Mouse (Mus musculus) stomach, embryonic 15.5 days (tissue): ENCODE data around the gene Aldh18a1. TPM values are rescaled to one million over a fixed set of nuclear protein-coding genes. Genes with fewer than 3 reads are reported as not detected.
A peak's percentile ranks its signal among the peaks of the same experiment; 100 is the strongest.
"Not testable (repeated sequence)": the region's sequence is repeated elsewhere in the genome, so short reads cannot be mapped to it uniquely, and the experiment has no call there.

Experiments
- ATAC-seq: fragments of 200-750 bp; cut with Nextera tagmentation; 2 replicates; pipeline ENCODE4 v1.8.0; 2017; ENCODE audit warnings: low read depth, moderate number of reproducible peaks, moderate TSS enrichment; ENCODE audit not compliant: insufficient read depth, low FRiP score
- H3K27ac ChIP-seq: fragments of 300-500 bp; sonication (generic); 2 replicates; pipeline ENCODE4 v1.5.1; 2015; ENCODE audit warnings: mild to moderate bottlenecking, inconsistent platforms
- H3K27me3 ChIP-seq: fragments of 300-500 bp; sonication (generic); replicated peaks from 2 replicates; pipeline ENCODE4 v1.6.1; 2015; ENCODE audit warnings: inconsistent platforms
- H3K36me3 ChIP-seq: fragments of 300-500 bp; sonication (generic); 2 replicates; pipeline ENCODE4 v1.6.1; 2015; ENCODE audit warnings: inconsistent platforms
- H3K4me1 ChIP-seq: fragments of 300-500 bp; sonication (generic); 2 replicates; pipeline ENCODE4 v1.6.1; 2015; ENCODE audit warnings: inconsistent platforms
- H3K4me2 ChIP-seq: fragments of 300-500 bp; sonication (generic); 2 replicates; pipeline ENCODE4 v1.6.1; 2015; ENCODE audit warnings: mild to moderate bottlenecking, inconsistent platforms
- H3K4me3 ChIP-seq: fragments of 300-500 bp; sonication (generic); replicated peaks from 2 replicates; pipeline ENCODE4 v1.5.1; 2015; ENCODE audit warnings: inconsistent platforms
- H3K9ac ChIP-seq: fragments of 300-500 bp; sonication (generic); 2 replicates; pipeline ENCODE4 v1.6.1; 2015; ENCODE audit warnings: inconsistent platforms
- H3K9me3 ChIP-seq: fragments of 300-500 bp; sonication (generic); 2 replicates; pipeline ENCODE4 v1.6.1; 2016; ENCODE audit warnings: inconsistent platforms
- WGBS: fragments of 180-500 bp; shearing (Covaris S2); methylation state at CpG from one replicate; pipeline ENCODE4 v1.1.7; 2015; 5-methylcytosine and 5-hydroxymethylcytosine counted together
- polyA plus RNA-seq: library from polyadenylated mRNA; unstranded; fragments of >200 nt; fragmentation: Nextera tagmentation; extraction: Ambion mirVana; gene quantifications from 2 replicates; pipeline ENCODE4 v1.2.1, GENCODE M21; 2015

Gene Aldh18a1
- 99.9 and 120 TPM in 2 replicates for polyA plus RNA-seq

- H3K27ac ChIP-seq: peak within 1 kb of the TSS; percentile 77
- 0 out of 2 replicates have a peak, but pooled peaks cover 3% of the 10 kb centered on the region for H3K4me1 ChIP-seq
- H3K27me3 ChIP-seq: no peaks in the 10 kb centered on the region
- peak; percentile 93 for ATAC-seq
- H3K9me3 ChIP-seq: no peaks in the 10 kb centered on the region
- H3K4me3 ChIP-seq: peak within 1 kb of the TSS; percentile 74
- H3K4me2 ChIP-seq: peak within 1 kb of the TSS; percentile 78
- H3K36me3 ChIP-seq: no peaks in the 10 kb centered on the region
- peak within 1 kb of the TSS; percentile 52 for H3K9ac ChIP-seq
- WGBS: under 1% methylated on average over 34 of the region's 34 CpGs
Observed at GRCm38 (mm10) chr19:40588293-40588654, at the start of gene Aldh18a1. TSS of gene Aldh18a1 (minus strand) at chr19:40588463.

DNA sequence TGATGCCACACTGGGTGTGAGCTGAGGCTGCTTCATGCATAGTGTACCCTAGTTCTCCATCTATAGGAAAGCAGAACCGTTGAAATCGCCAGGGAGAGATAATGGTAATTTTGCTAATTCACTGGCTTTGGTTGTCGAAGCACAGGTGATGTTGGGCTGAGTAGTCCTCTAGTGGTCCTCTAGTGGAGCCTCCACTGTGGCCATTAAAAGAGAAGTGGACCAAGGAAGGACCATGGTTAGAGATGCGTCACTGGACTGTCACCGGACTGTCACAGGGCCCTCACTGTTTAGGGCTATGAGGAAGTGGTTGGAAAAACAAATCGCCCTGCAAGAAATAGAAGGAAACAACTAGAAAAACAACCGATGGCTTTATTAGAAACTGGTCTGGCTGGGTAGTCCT lies 49.3 kb upstream of the Aldh18a1 start:
- no peaks in the 10 kb centered on the region for H3K36me3 ChIP-seq
- ATAC-seq: no peak
- H3K4me1 ChIP-seq: no peaks in the 10 kb centered on the region
- no peak overlapping the region for H3K9ac ChIP-seq
- H3K9me3 ChIP-seq: no peaks in the 10 kb centered on the region
- 74% methylated on average over 7 of the region's 7 CpGs for WGBS
- no peak overlapping the region for H3K4me2 ChIP-seq
- H3K27ac ChIP-seq: peak overlapping the region; percentile 40
- H3K4me3 ChIP-seq: no peak overlapping the region
- H3K27me3 ChIP-seq: no peaks in the 10 kb centered on the region

DNA sequence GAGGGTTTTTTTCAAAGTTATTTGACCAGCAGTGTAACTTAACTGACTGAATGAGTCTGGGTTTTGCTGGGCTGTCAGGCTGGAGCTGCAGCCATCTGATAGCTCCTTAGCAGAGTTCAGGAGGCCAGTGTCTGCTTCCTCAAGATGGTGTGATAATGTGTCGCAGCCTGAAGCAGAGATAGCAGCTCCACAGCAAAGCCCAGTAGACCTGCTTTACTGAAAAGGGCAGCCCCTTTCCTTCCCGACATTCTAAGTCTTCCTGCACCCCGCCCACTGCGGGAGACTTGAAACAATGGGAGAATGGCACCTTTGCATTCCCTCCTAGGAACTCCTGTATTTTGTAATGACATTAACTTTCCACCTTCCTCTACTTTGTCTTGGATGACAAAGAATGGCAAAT lies 48.8 kb upstream of the Aldh18a1 start:
- Histone ChIP-seq H3K27ac (0 out of 2 replicates have a peak overlapping the region, but pooled peaks have one; percentile 40), H3K27me3 (no peaks in the 10 kb centered on the region), H3K4me3 (no peak overlapping the region), H3K9me3 (no peaks in the 10 kb centered on the region), H3K4me1 (no peaks in the 10 kb centered on the region), H3K9ac (no peak overlapping the region), H3K36me3 (no peaks in the 10 kb centered on the region), H3K4me2 (no peak overlapping the region)
- no peak for ATAC-seq
- WGBS: 40% methylated on average over 4 of the region's 4 CpGs

- Histone ChIP-seq H3K4me1 (no peaks in the 10 kb centered on the region), H3K27ac (no peak overlapping the region), H3K9me3 (no peaks in the 10 kb centered on the region), H3K9ac (no peak overlapping the region), H3K27me3 (no peaks in the 10 kb centered on the region), H3K36me3 (no peaks in the 10 kb centered on the region), H3K4me3 (no peak overlapping the region), H3K4me2 (no peak overlapping the region)
- 65% methylated on average over 1 of the region's 1 CpGs for WGBS
- no peak for ATAC-seq
Observed at GRCm38 (mm10) chr19:40633144-40633543, 44.9 kb upstream of the Aldh18a1 start.

DNA sequence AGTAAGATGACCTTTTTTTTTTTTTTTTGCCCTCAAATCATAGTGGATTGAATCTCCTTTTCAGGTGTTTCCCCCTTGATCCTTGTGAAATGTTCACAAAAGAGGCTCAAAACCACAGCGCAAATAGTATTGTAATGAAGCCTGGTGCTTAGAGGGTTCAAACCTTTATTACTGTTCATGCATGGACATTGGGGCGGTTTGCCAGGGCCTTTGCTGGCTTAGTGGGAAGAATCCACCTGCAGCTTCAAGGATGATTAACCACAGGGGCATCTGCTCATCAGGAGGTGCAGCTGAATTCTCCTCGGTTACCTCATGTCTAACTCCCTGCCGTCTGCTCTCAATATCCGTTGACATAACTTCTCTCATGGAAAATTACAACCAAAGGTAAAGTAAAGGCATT lies 44.4 kb upstream of the Aldh18a1 start:
- Histone ChIP-seq H3K27me3 (no peaks in the 10 kb centered on the region), H3K9ac (no peak overlapping the region)
- WGBS: 72% methylated on average over 5 of the region's 5 CpGs

GRCm38 (mm10) chr19:40632193-40632592 lies 43.9 kb upstream of the Aldh18a1 start:
- Histone ChIP-seq H3K27me3 (no peaks in the 10 kb centered on the region), H3K27ac (no peak overlapping the region), H3K4me2 (no peak overlapping the region), H3K4me1 (no peaks in the 10 kb centered on the region), H3K9ac (no peak overlapping the region), H3K36me3 (no peaks in the 10 kb centered on the region), H3K4me3 (no peak overlapping the region), H3K9me3 (no peaks in the 10 kb centered on the region)
- no peak for ATAC-seq
- WGBS: 30% methylated on average over 3 of the region's 3 CpGs

More for the DNA sequence above, 44.4 kb upstream of the Aldh18a1 start:
- Histone ChIP-seq H3K27ac (no peak overlapping the region), H3K4me2 (no peak overlapping the region), H3K9me3 (no peaks in the 10 kb centered on the region), H3K4me1 (no peaks in the 10 kb centered on the region), H3K4me3 (no peak overlapping the region), H3K36me3 (no peaks in the 10 kb centered on the region)
- no peak for ATAC-seq

GRCm38 (mm10) chr19:40630606-40631005 lies 42.3 kb upstream of the Aldh18a1 start:
- Histone ChIP-seq H3K4me1 (no peaks in the 10 kb centered on the region), H3K4me3 (no peak overlapping the region), H3K36me3 (no peaks in the 10 kb centered on the region), H3K27ac (peak overlapping the region; percentile 57; the same call in 1 of the 2 replicates), H3K4me2 (no peak overlapping the region), H3K9me3 (no peaks in the 10 kb centered on the region), H3K9ac (no peak overlapping the region), H3K27me3 (no peaks in the 10 kb centered on the region)
- 54% methylated on average over 7 of the region's 7 CpGs for WGBS
- no peak for ATAC-seq

DNA sequence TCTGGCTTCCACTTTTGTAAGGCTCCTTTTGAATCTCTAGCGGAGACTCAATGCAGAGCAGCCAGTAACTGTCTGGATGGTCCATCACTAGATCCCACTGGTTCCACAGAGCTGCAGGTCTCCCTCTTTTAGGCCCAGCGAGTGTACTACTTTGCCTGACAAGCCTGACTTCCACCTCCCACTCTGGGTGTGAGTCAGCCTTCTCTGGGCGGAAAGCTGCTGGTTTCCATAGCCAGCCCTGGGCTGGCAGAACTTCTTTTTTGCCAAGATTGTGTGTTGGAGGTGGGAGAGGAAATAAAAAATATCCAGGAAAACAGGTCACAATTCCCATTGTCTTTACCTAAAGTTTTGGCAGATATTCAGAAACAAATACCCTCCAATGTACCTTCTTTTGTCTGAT lies 41.8 kb upstream of the Aldh18a1 start:
- Histone ChIP-seq H3K4me3 (no peak overlapping the region), H3K9me3 (no peaks in the 10 kb centered on the region), H3K9ac (no peak overlapping the region), H3K4me2 (no peak overlapping the region), H3K27ac (no peak overlapping the region), H3K27me3 (no peaks in the 10 kb centered on the region), H3K36me3 (no peaks in the 10 kb centered on the region), H3K4me1 (no peaks in the 10 kb centered on the region)
- WGBS: 88% methylated on average over 3 of the region's 3 CpGs
- ATAC-seq: no peak

DNA sequence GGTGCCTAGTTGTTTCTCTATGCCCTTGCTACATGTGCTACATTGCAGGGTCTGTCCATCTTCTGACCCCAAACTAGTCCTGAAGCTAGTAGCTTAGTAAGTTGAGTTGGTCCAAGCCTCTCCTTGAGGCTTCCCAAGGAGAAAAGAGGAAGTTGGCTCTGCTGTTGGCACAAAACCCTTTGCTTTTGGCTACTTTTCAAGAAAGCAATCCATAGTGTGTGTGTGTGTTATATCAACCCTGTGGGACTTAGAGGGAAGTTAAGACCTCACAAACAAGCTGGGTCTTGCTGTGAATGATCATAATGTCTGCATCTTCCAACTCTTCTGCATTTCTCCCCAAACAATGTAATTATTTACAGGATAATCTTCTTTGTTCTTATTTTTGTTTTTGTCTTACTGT lies 40.7 kb upstream of the Aldh18a1 start:
- H3K36me3 ChIP-seq: no peaks in the 10 kb centered on the region
- no peak overlapping the region for H3K4me2 ChIP-seq
- H3K4me3 ChIP-seq: no peak overlapping the region
- no peak overlapping the region for H3K9ac ChIP-seq
- no peaks in the 10 kb centered on the region for H3K4me1 ChIP-seq
- ATAC-seq: no peak
- H3K27ac ChIP-seq: no peak overlapping the region
- H3K9me3 ChIP-seq: no peaks in the 10 kb centered on the region
- H3K27me3 ChIP-seq: no peaks in the 10 kb centered on the region

- H3K4me2 ChIP-seq: no peak overlapping the region
- H3K27ac ChIP-seq: no peak overlapping the region
- no peak overlapping the region for H3K9ac ChIP-seq
- no peaks in the 10 kb centered on the region for H3K36me3 ChIP-seq
- WGBS: 60% methylated on average over 12 of the region's 12 CpGs
- no peak overlapping the region for H3K4me3 ChIP-seq
- no peaks in the 10 kb centered on the region for H3K9me3 ChIP-seq
- ATAC-seq: no peak
- no peaks in the 10 kb centered on the region for H3K27me3 ChIP-seq
- H3K4me1 ChIP-seq: no peaks in the 10 kb centered on the region
Observed at GRCm38 (mm10) chr19:40625935-40626334, 37.7 kb upstream of the Aldh18a1 start.

- not testable (repeated sequence) for H3K4me2 ChIP-seq, ATAC-seq, H3K27ac ChIP-seq, H3K36me3 ChIP-seq, H3K4me3 ChIP-seq, H3K9ac ChIP-seq, H3K27me3 ChIP-seq, H3K4me1 ChIP-seq, H3K9me3 ChIP-seq
- 40% methylated on average over 13 of the region's 26 CpGs for WGBS
Observed at GRCm38 (mm10) chr19:40621616-40622015, 33.4 kb upstream of the Aldh18a1 start.

DNA sequence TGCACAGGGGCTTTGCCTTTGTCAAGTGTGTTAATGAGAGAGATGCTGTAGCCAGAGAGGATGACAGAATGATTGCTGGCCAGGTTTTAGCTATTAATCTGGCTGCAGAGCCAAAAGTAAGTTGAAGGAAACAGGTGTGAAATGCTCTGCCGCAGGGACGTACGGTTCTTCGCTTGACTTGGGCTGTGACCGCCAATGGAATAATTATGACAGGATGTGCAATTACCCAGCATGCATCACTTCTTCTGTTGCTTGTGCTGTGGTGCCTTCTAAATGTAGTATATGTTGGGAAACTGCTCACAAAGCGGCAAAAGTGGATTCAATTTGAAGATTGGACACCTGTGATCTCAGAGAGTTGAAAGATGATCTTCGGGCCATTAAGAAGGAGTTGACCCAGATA lies 27.8 kb upstream of the Aldh18a1 start:
- Histone ChIP-seq H3K9ac (no peak overlapping the region), H3K4me1 (no peaks in the 10 kb centered on the region; the same call in 1 of the 2 replicates), H3K4me2 (no peak overlapping the region), H3K27ac (no peak overlapping the region), H3K4me3 (no peak overlapping the region), H3K36me3 (no peaks in the 10 kb centered on the region), H3K9me3 (no peaks in the 10 kb centered on the region), H3K27me3 (no peaks in the 10 kb centered on the region)
- WGBS: 79% methylated on average over 7 of the region's 7 CpGs
- ATAC-seq: no peak

DNA sequence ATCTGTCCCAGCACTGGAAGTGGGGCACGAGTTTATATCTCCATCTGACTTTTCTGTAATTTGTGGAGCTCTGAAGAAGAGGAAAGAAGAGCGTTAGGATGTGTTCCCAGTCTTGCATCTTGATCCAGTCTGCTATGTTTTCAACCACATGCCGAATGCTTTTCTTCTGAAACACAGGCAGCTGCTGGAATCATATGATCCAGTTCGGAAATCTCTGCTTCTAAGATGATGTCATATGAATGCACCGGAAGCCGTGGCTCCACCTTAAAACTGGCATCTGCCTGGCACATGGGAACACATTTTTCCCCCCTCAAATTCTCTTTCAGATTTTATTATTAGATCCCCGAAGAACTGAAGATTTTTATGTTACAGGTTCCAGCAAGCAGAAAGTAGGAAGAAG lies 26.5 kb upstream of the Aldh18a1 start:
- Histone ChIP-seq H3K9ac (no peak overlapping the region), H3K9me3 (no peaks in the 10 kb centered on the region), H3K36me3 (no peaks in the 10 kb centered on the region), H3K4me1 (no peaks in the 10 kb centered on the region; the same call in 1 of the 2 replicates), H3K4me3 (no peak overlapping the region), H3K27me3 (no peaks in the 10 kb centered on the region), H3K27ac (no peak overlapping the region), H3K4me2 (no peak overlapping the region)
- 71% methylated on average over 7 of the region's 7 CpGs for WGBS
- no peak for ATAC-seq
